Mouse (Mus musculus): ENCODE measurements around the gene Farp2. TPM values are rescaled to one million over a fixed set of nuclear protein-coding genes. Genes with fewer than 3 reads are reported as not detected.
"Not testable (repeated sequence)": the region's sequence is repeated elsewhere in the genome, so short reads cannot be mapped to it uniquely, and the experiment has no call there.

Gene Farp2
- polyA plus RNA-seq, 1 experiment from 2014 or later, result 6.3 TPM

GRCm38 (mm10) chr1:93508576-93508975, 3.3 kb upstream of the Farp2 start:
- WGBS, result 49% methylated on average over 1 of the region's 1 CpGs
- peaks cover 39% of the 10 kb centered on the region for H3K36me3 ChIP-seq
- H3K4me3 ChIP-seq; H3K9ac ChIP-seq; H3K4me2 ChIP-seq; ATAC-seq (ENCODE audit: low read depth); H3K9me3 ChIP-seq; H3K27ac ChIP-seq (replicated peaks); H3K27me3 ChIP-seq: not testable (repeated sequence)
- peaks cover 22% of the 10 kb centered on the region for H3K4me1 ChIP-seq (replicated peaks)

- peak overlapping the region; percentile 70 for H3K4me3 ChIP-seq
- ATAC-seq (ENCODE audit: low read depth), result peak; percentile 79
- H3K9ac ChIP-seq, result peak overlapping the region; percentile 79
- H3K9me3 ChIP-seq, result no peaks in the 10 kb centered on the region
- H3K27ac ChIP-seq (replicated peaks), result peak overlapping the region; percentile 76
- peaks cover 24% of the 10 kb centered on the region for H3K4me1 ChIP-seq (replicated peaks)
- H3K4me2 ChIP-seq, result peak overlapping the region; percentile 83
- 2% methylated on average over 15 of the region's 15 CpGs for WGBS
- peaks cover 15% of the 10 kb centered on the region for H3K36me3 ChIP-seq
- H3K27me3 ChIP-seq, result no peaks in the 10 kb centered on the region
Measured at GRCm38 (mm10) chr1:93512351-93512690, 442 bp downstream of the Farp2 start.

DNA sequence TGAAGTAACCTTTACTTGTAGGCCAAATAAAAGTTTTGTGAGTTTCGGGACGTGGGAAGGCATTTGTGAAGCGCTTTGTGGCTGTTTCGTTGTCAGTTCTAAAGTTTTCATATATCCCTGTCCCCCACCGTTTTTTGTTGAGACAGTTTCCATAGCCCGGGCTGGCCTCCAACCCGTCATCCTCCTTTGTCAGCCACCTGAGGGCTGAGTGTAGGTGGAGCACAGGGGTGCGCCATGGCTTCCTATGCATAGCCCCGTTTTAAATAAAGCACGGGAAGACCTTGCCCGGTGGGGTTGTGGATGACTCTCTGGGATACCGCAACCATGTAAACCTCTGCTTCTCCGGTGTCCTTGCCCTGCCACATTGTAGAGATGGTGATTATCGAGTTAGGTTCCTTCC, 1.3 kb downstream of the Farp2 start:
- H3K9ac ChIP-seq, result peak overlapping the region; percentile 79; the same call in 1 of the 2 replicates

GRCm38 (mm10) chr1:93521491-93521890, 9.6 kb downstream of the Farp2 start:
- Histone ChIP-seq H3K36me3 (no peaks in the 10 kb centered on the region), H3K4me2 (no peak overlapping the region), H3K4me3 (no peak overlapping the region), H3K27ac (replicated peaks) (no peak overlapping the region), H3K9ac (no peak overlapping the region), H3K4me1 (replicated peaks) (no peaks in the 10 kb centered on the region), H3K27me3 (no peaks in the 10 kb centered on the region), H3K9me3 (no peaks in the 10 kb centered on the region)
- whole genome bisulfite sequencing, result 84% methylated on average over 2 of the region's 2 CpGs
- no peak for ATAC-seq (ENCODE audit: low read depth)

More for the DNA sequence above, 1.3 kb downstream of the Farp2 start:
- WGBS, result 79% methylated on average over 14 of the region's 14 CpGs
- H3K9me3 ChIP-seq, result no peaks in the 10 kb centered on the region
- peaks cover 9% of the 10 kb centered on the region for H3K36me3 ChIP-seq
- peak overlapping the region; percentile 83 for H3K4me2 ChIP-seq
- no peak for ATAC-seq (ENCODE audit: low read depth)
- peak overlapping the region; percentile 70; the same call in 1 of the 2 replicates for H3K4me3 ChIP-seq
- H3K4me1 ChIP-seq (replicated peaks), result peaks cover 24% of the 10 kb centered on the region
- H3K27ac ChIP-seq (replicated peaks), result no peak overlapping the region
- H3K27me3 ChIP-seq, result no peaks in the 10 kb centered on the region

- Histone ChIP-seq H3K4me1 (replicated peaks) (no peaks in the 10 kb centered on the region), H3K27me3 (no peaks in the 10 kb centered on the region), H3K4me3 (no peak overlapping the region), H3K36me3 (no peaks in the 10 kb centered on the region), H3K27ac (replicated peaks) (no peak overlapping the region), H3K9ac (no peak overlapping the region), H3K4me2 (no peak overlapping the region), H3K9me3 (no peaks in the 10 kb centered on the region)
- ATAC-seq (ENCODE audit: low read depth), result no peak
- WGBS, result 73% methylated on average over 1 of the region's 1 CpGs
Measured at GRCm38 (mm10) chr1:93522325-93522724, 10.4 kb downstream of the Farp2 start.

DNA sequence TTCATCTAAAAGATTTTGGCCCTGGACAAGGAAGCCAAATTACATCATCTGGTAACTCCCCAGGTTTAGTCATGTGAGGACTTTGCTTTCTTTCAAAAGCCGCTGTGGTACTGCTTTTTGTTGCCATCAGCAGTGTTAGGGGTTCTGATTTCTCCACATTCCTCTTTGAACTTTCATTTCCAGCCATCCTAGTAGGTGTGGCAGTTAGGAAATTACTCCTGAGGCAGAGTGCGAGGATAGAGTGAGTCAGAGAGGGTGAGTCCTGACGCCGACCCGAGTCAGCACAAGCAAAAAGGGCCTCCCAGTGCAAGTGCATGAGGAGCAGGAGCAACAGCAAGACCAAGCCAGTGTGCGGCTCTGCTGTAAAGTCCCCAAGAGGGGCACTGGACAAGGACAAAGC, 17.9 kb downstream of the Farp2 start:
- ATAC-seq (ENCODE audit: low read depth), result no peak
- 91% methylated on average over 6 of the region's 6 CpGs for WGBS

DNA sequence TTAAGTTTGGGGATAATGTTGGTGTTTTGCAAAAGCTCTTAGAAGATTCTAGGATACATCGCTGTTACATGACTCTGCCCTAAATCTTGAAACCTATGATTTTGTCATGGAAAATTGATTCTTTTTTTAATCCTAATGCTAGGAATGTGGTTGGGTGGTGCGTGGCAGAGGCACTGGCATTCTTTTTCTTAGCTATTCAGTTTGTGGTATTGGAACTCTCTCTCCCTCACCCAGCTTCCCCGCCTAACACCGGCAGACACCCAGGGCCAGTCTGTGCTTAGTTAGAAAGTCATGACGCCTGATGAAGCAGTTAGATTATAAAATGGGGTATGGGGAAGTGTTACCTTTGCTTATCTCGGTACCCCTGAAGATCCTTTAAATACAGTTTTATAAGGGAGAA, 25.3 kb downstream of the Farp2 start:
- Histone ChIP-seq H3K36me3 (peaks cover 13% of the 10 kb centered on the region; the same call in 1 of the 2 replicates), H3K4me1 (replicated peaks) (no peaks in the 10 kb centered on the region), H3K9me3 (no peaks in the 10 kb centered on the region), H3K27me3 (no peaks in the 10 kb centered on the region), H3K4me3 (no peak overlapping the region), H3K9ac (no peak overlapping the region), H3K27ac (replicated peaks) (no peak overlapping the region), H3K4me2 (no peak overlapping the region)
- no peak for ATAC-seq (ENCODE audit: low read depth)
- WGBS, result 94% methylated on average over 6 of the region's 6 CpGs

More for the DNA sequence above, 17.9 kb downstream of the Farp2 start:
- Histone ChIP-seq H3K9ac (no peak overlapping the region), H3K27me3 (no peaks in the 10 kb centered on the region), H3K9me3 (no peaks in the 10 kb centered on the region), H3K4me1 (replicated peaks) (no peaks in the 10 kb centered on the region), H3K4me2 (no peak overlapping the region), H3K36me3 (peaks cover 19% of the 10 kb centered on the region), H3K27ac (replicated peaks) (no peak overlapping the region), H3K4me3 (no peak overlapping the region)

GRCm38 (mm10) chr1:93543196-93543595, 31.3 kb downstream of the Farp2 start:
- 85% methylated on average over 2 of the region's 2 CpGs for WGBS
- no peaks in the 10 kb centered on the region for H3K9me3 ChIP-seq
- H3K4me2 ChIP-seq, result no peak overlapping the region
- H3K27me3 ChIP-seq, result no peaks in the 10 kb centered on the region
- H3K4me1 ChIP-seq (replicated peaks), result no peaks in the 10 kb centered on the region
- ATAC-seq (ENCODE audit: low read depth), result no peak
- H3K36me3 ChIP-seq, result no peaks in the 10 kb centered on the region
- no peak overlapping the region for H3K27ac ChIP-seq (replicated peaks)
- H3K9ac ChIP-seq, result no peak overlapping the region
- no peak overlapping the region for H3K4me3 ChIP-seq

DNA sequence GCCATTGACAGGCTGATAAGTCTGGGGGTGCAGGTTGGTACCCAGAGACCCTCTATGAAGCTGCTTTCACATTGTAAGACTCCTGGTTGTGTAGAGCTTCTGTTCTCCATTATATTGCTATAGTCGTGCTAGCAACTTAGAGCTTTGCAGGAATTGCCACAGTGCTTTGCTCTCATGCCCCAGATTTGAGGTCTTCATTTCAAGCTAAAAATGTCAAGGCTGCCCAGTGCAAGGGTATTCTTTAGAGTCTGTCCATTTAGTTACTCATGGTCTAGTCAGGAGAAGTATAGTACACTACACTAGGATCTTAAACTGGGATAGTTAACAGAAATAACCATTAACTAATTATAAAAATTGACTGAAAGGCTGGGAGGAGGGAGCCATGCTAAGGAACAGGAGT, 35.4 kb downstream of the Farp2 start:
- H3K9me3 ChIP-seq, result no peaks in the 10 kb centered on the region
- no peaks in the 10 kb centered on the region; the same call in 1 of the 2 replicates for H3K4me1 ChIP-seq (replicated peaks)
- no peak overlapping the region for H3K4me2 ChIP-seq
- no peaks in the 10 kb centered on the region for H3K27me3 ChIP-seq
- ATAC-seq (ENCODE audit: low read depth), result no peak
- H3K36me3 ChIP-seq, result no peaks in the 10 kb centered on the region
- 85% methylated on average over 1 of the region's 1 CpGs for WGBS
- H3K9ac ChIP-seq, result no peak overlapping the region
- H3K27ac ChIP-seq (replicated peaks), result no peak overlapping the region
- no peak overlapping the region for H3K4me3 ChIP-seq

DNA sequence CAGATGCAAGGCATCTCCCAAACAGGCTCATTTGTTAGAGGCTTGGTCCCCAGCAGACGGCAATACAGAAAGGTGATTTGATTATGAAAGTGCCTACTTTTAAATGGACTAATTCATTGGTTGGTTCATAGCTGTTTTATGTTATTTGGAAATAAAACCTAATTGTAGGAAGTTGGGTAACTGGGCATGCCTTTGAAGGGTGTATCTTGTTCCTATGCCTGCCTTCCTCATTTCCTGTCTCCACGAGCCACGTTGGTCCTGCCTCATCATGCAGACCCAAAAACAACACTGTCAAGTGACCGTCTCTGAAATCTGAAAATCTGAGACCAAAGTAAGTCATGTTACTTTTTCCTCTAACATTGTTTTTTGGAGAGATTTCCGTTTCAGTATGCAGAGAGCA, 39.5 kb downstream of the Farp2 start:
- no peak overlapping the region for H3K4me3 ChIP-seq
- WGBS, result 83% methylated on average over 5 of the region's 5 CpGs
- H3K4me2 ChIP-seq, result no peak overlapping the region
- no peak overlapping the region for H3K9ac ChIP-seq
- no peaks in the 10 kb centered on the region for H3K9me3 ChIP-seq
- H3K27me3 ChIP-seq, result no peaks in the 10 kb centered on the region
- H3K36me3 ChIP-seq, result no peaks in the 10 kb centered on the region
- H3K4me1 ChIP-seq (replicated peaks), result no peaks in the 10 kb centered on the region; the same call in 1 of the 2 replicates
- ATAC-seq (ENCODE audit: low read depth), result no peak
- H3K27ac ChIP-seq (replicated peaks), result no peak overlapping the region

DNA sequence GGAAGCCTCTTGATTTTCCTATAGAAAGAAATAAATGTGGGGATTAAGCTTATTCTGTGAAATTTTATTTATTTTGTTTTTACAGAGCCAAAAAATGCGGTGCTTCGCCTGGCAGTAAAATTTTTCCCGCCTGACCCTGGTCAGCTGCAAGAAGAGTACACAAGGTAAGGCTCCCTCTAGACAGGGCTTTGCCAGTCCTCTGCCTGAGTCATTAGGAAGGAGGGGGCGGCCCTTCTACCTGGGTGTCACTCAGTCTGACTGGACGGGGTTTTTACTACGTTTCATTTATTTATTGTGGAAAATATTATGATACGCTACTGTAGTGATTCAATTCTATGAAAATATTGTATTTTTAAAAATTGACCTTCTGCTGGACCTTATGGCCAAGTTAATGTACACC, 51.3 kb downstream of the Farp2 start:
- no peak overlapping the region for H3K4me3 ChIP-seq
- no peak overlapping the region for H3K9ac ChIP-seq
- H3K9me3 ChIP-seq, result no peaks in the 10 kb centered on the region
- no peaks in the 10 kb centered on the region for H3K4me1 ChIP-seq (replicated peaks)
- no peak overlapping the region for H3K27ac ChIP-seq (replicated peaks)
- no peak for ATAC-seq (ENCODE audit: low read depth)
- H3K27me3 ChIP-seq, result no peaks in the 10 kb centered on the region
- 88% methylated on average over 7 of the region's 7 CpGs for WGBS
- no peaks in the 10 kb centered on the region for H3K36me3 ChIP-seq
- H3K4me2 ChIP-seq, result no peak overlapping the region

DNA sequence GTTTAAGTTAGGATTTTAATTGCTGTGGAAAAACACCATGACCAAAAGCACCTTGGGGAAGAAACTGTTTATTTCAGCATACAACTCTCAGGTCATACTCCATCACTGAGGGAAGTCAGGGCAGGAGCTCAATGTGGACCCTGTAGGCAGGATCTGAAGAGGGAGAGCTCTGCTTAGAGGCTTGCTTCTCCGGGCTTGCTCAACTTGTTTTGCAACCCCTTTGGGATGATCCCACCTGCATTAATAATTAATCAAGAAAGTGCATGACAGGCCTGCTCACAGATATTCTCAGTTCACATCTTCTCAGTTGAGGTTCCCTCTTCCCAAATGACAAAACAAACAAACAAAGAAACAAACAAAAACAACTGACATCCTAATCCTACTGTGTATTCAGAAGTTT, 51.8 kb downstream of the Farp2 start:
- ATAC-seq (ENCODE audit: low read depth), result no peak
- no peak overlapping the region for H3K4me3 ChIP-seq
- H3K36me3 ChIP-seq, result no peaks in the 10 kb centered on the region
- H3K4me1 ChIP-seq (replicated peaks), result no peaks in the 10 kb centered on the region
- 48% methylated on average over 1 of the region's 1 CpGs for WGBS
- H3K9me3 ChIP-seq, result no peaks in the 10 kb centered on the region
- no peak overlapping the region for H3K9ac ChIP-seq
- no peak overlapping the region for H3K27ac ChIP-seq (replicated peaks)
- H3K27me3 ChIP-seq, result no peaks in the 10 kb centered on the region
- no peak overlapping the region for H3K4me2 ChIP-seq

GRCm38 (mm10) chr1:93564781-93565180, 52.9 kb downstream of the Farp2 start:
- H3K27me3 ChIP-seq, result no peaks in the 10 kb centered on the region
- no peak overlapping the region for H3K27ac ChIP-seq (replicated peaks)
- H3K4me2 ChIP-seq, result no peak overlapping the region
- WGBS, result 89% methylated on average over 3 of the region's 3 CpGs
- H3K36me3 ChIP-seq, result no peaks in the 10 kb centered on the region
- H3K9ac ChIP-seq, result no peak overlapping the region
- no peak for ATAC-seq (ENCODE audit: low read depth)
- H3K4me3 ChIP-seq, result no peak overlapping the region
- H3K4me1 ChIP-seq (replicated peaks), result no peaks in the 10 kb centered on the region
- no peaks in the 10 kb centered on the region for H3K9me3 ChIP-seq
